Mouse (Mus musculus) limb, embryonic 14.5 days (tissue): ENCODE data around the gene Npm1. TPM values are rescaled to one million over a fixed set of nuclear protein-coding genes. Genes with fewer than 3 reads are reported as not detected.

ENCODE experiments used
- ATAC-seq: fragments of 200-750 bp; cut with Nextera tagmentation; 2 replicates; pipeline ENCODE4 v1.8.0; 2017; ENCODE audit warnings: low read depth, moderate number of reproducible peaks, moderate TSS enrichment; ENCODE audit not compliant: low FRiP score
- DNase-seq: peaks from one replicate; pipeline ENCODE4 v3.0.0-alpha.2; 2015; ENCODE audit warnings: low spot score
- H3K27ac ChIP-seq: fragments of 300-500 bp; sonication (generic); replicated peaks from 2 replicates; pipeline ENCODE4 v1.5.1; 2014; ENCODE audit warnings: low read depth, mild to moderate bottlenecking, low read length, moderate library complexity, mixed read lengths
- H3K27me3 ChIP-seq: fragments of 300-500 bp; sonication (generic); 2 replicates; pipeline ENCODE4 v1.6.1; 2014; ENCODE audit warnings: low read length, mixed read lengths; ENCODE audit not compliant: control insufficient read depth, insufficient read depth
- H3K36me3 ChIP-seq: fragments of 300-500 bp; sonication (generic); 2 replicates; pipeline ENCODE4 v1.6.1; 2014; ENCODE audit warnings: mild to moderate bottlenecking, low read length, moderate library complexity, mixed read lengths; ENCODE audit not compliant: control insufficient read depth, insufficient read depth
- H3K4me1 ChIP-seq: fragments of 300-500 bp; sonication (generic); 2 replicates; pipeline ENCODE4 v1.6.1; 2014; ENCODE audit warnings: antibody characterized with exemption, low read length, mixed read lengths; ENCODE audit not compliant: control insufficient read depth, insufficient read depth
- H3K4me2 ChIP-seq: fragments of 300-500 bp; sonication (generic); replicated peaks from 2 replicates; pipeline ENCODE4 v1.6.1; 2014; ENCODE audit warnings: low read depth, mild to moderate bottlenecking, low read length, moderate library complexity; ENCODE audit not compliant: severe bottlenecking
- H3K4me3 ChIP-seq: fragments of 300-500 bp; sonication (generic); replicated peaks from 2 replicates; pipeline ENCODE4 v1.5.1; 2014; ENCODE audit warnings: low read length
- H3K9ac ChIP-seq: fragments of 300-500 bp; sonication (generic); 2 replicates; pipeline ENCODE4 v1.6.1; 2014; ENCODE audit warnings: mild to moderate bottlenecking, low read depth, low read length, moderate library complexity; ENCODE audit not compliant: severe bottlenecking
- H3K9me3 ChIP-seq: fragments of 300-500 bp; sonication (generic); 2 replicates; pipeline ENCODE4 v1.6.1; 2016; ENCODE audit warnings: low read length; ENCODE audit not compliant: control insufficient read depth
- POLR2A ChIP-seq: fragments of 200-500 bp; IDR thresholded peaks from 2 replicates; pipeline ENCODE4 v1.8.0; 2012; ENCODE audit warnings: inconsistent platforms, mild to moderate bottlenecking, moderate library complexity, borderline replicate concordance; ENCODE audit not compliant: insufficient read depth, insufficient read length; ENCODE audit errors: extremely low read depth
- WGBS: fragments of 180-500 bp; shearing (Covaris S2); extraction: QIAGEN DNeasy Blood & Tissue Kit; methylation state at CpG from one replicate; pipeline ENCODE4 v1.1.7; 2014; 5-methylcytosine and 5-hydroxymethylcytosine counted together
- polyA plus RNA-seq, 2 experiments: library from polyadenylated mRNA; depleted of rRNA in 1 of 2; stranded (reverse) in 1 of 2; unstranded in 1 of 2; fragments of >200 nt; fragmentation: Nextera tagmentation in 1 of 2; extraction: Ambion mirVana in 1 of 2; gene quantifications; 2 replicates each; pipeline versions ENCODE4 v1.2.1 to v1.2.3; 2012 to 2014

Gene Npm1
- polyA plus RNA-seq, 2 experiments, result 1,131 to 1,234 TPM

DNA sequence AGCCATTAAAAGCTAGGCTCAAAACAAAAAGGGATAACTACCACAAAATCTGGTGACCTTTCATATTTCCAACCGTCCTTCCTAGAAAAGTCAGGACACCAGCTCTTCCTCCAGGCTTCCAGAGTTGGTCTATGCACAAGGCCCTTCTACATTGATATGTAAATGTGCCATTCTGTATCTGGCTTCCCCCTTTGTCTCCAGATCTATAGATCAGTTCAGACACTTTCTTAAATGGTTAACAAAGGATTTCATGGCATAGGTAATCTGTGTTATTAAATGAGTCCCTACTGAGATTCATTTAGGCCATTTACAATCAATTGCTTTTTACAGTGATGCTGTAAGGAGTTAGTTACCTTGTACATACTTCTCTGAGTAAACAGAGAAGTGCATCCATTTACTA, 16.8 kb upstream of the Npm1 start:
- no peaks in the 10 kb centered on the region for H3K27me3 ChIP-seq
- no peak for TF ChIP-seq POLR2A
- H3K9me3 ChIP-seq, result no peaks in the 10 kb centered on the region
- ATAC-seq (no peak), DNase-seq (no peak)
- H3K4me3 ChIP-seq, result no peak overlapping the region
- H3K4me1 ChIP-seq, result no peaks in the 10 kb centered on the region; the same call in 1 of the 2 replicates
- H3K27ac ChIP-seq, result no peak overlapping the region
- H3K9ac ChIP-seq, result no peak overlapping the region
- H3K36me3 ChIP-seq, result no peaks in the 10 kb centered on the region
- WGBS, result 64% methylated on average over 1 of the region's 1 CpGs
- H3K4me2 ChIP-seq, result no peak overlapping the region

DNA sequence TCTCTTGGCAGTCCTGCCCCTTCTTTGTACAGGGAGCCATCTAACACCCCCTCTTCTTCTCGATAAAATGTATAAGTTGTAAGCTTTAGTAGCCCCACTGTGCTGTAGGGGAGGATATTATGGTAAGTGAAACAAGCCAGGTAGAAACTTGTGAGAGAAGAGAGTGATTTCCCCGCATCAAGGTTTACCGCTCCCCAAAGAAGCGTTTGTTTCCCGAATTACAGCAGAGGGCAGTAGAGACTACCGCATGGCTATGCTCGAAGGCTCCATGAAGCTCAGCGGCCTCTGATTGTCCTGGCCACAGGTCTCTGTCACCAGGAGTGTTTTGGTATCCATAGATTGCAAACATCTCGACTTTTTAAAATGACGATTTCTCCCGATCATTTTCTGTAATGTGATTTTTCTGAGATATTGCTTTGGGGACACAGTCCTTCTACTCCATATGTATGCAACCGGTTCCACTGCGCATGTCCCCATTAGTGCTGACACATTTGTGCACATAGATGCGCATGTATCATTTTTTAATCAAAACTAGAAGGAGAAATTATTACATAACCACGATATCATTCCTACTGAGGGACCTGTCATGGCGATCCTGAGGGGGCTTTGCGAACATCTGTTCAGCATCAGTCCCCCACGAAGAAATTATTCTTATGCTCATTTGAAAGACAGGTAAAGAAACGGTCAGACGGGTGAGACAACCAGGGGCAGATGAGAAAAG, 13.7 kb upstream of the Npm1 start:
- Histone ChIP-seq H3K9me3 (no peaks in the 10 kb centered on the region), H3K4me3 (no peak overlapping the region), H3K4me1 (no peaks in the 10 kb centered on the region; the same call in 1 of the 2 replicates), H3K27me3 (no peaks in the 10 kb centered on the region), H3K9ac (no peak overlapping the region), H3K27ac (no peak overlapping the region), H3K36me3 (no peaks in the 10 kb centered on the region), H3K4me2 (no peak overlapping the region)
- peak; percentile 66 for DNase-seq
- no peak for TF ChIP-seq POLR2A
- peak; percentile 73; the same call in 1 of the 2 replicates for ATAC-seq
- WGBS, result 31% methylated on average over 20 of the region's 20 CpGs

- Histone ChIP-seq H3K4me1 (no peaks in the 10 kb centered on the region; the same call in 1 of the 2 replicates), H3K36me3 (no peaks in the 10 kb centered on the region), H3K27me3 (no peaks in the 10 kb centered on the region), H3K4me2 (no peak overlapping the region), H3K9ac (no peak overlapping the region), H3K27ac (no peak overlapping the region), H3K4me3 (no peak overlapping the region), H3K9me3 (no peaks in the 10 kb centered on the region)
- no peak for DNase-seq
- 70% methylated on average over 2 of the region's 3 CpGs for WGBS
- TF ChIP-seq POLR2A, result no peak
- no peak for ATAC-seq
Observed at GRCm38 (mm10) chr11:33175768-33176167, 12.8 kb upstream of the Npm1 start.

DNA sequence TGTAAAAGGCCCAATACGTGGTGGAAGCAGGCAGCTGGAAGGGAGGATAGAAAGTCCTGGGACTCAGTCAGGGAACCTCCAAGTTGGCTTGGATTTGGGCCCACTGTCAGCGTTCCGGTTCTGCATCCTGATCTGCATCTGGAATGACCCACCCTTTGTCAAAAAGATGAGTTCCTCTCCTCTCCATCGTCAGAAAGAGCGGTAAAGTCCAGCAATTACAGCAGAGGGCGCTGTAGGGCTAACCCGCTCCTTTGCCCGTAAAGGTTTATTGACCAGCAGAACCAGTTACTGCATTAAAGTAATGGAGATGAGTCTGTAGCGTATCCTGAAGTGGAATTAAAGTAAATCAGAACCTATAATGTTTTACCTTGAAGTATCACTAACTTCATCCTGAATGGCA, 7.5 kb upstream of the Npm1 start:
- Histone ChIP-seq H3K4me2 (no peak overlapping the region), H3K4me1 (no peaks in the 10 kb centered on the region), H3K36me3 (no peaks in the 10 kb centered on the region), H3K9me3 (no peaks in the 10 kb centered on the region), H3K27me3 (no peaks in the 10 kb centered on the region), H3K27ac (no peak overlapping the region), H3K4me3 (no peak overlapping the region), H3K9ac (no peak overlapping the region)
- peak; percentile 41 for DNase-seq
- 15% methylated on average over 9 of the region's 9 CpGs for WGBS
- no peak for ATAC-seq
- TF ChIP-seq POLR2A, result no peak

- WGBS, result 3% methylated on average over 46 of the region's 53 CpGs
- peak overlapping the region; percentile 96 for H3K27ac ChIP-seq
- H3K4me1 ChIP-seq, result peaks cover 8% of the 10 kb centered on the region
- DNase-seq (peak; percentile 78), ATAC-seq (peak; percentile 45)
- H3K9ac ChIP-seq, result peak overlapping the region; percentile 98
- no peaks in the 10 kb centered on the region for H3K27me3 ChIP-seq
- H3K4me3 ChIP-seq, result peak overlapping the region; percentile 100
- TF ChIP-seq POLR2A, result no peak
- no peaks in the 10 kb centered on the region for H3K9me3 ChIP-seq
- peaks cover 42% of the 10 kb centered on the region for H3K36me3 ChIP-seq
- H3K4me2 ChIP-seq, result peak overlapping the region; percentile 78
Observed at GRCm38 (mm10) chr11:33162211-33162997, 602 bp downstream of the Npm1 start.
